Mouse (Mus musculus) heart, embryonic 11.5 days (tissue): ENCODE measurements around the gene Uspl1. TPM values are rescaled to one million over a fixed set of nuclear protein-coding genes. Genes with fewer than 3 reads are reported as not detected.
"Not testable (repeated sequence)": the region's sequence is repeated elsewhere in the genome, so short reads cannot be mapped to it uniquely, and the experiment has no call there.

ENCODE experiments used
- ATAC-seq: fragments of 200-750 bp; cut with Nextera tagmentation; replicated peaks from 2 replicates; pipeline ENCODE4 v1.8.0; 2017; ENCODE audit warnings: moderate library complexity; ENCODE audit not compliant: insufficient number of reproducible peaks, low FRiP score, low TSS enrichment
- H3K27ac ChIP-seq: fragments of 300-500 bp; sonication (generic); 2 replicates; pipeline ENCODE4 v1.5.1; 2014; ENCODE audit warnings: mild to moderate bottlenecking, low read depth, low read length
- H3K27me3 ChIP-seq: fragments of 300-500 bp; sonication (generic); 2 replicates; pipeline ENCODE4 v1.6.1; 2014; ENCODE audit warnings: mild to moderate bottlenecking, low read length, mixed read lengths; ENCODE audit not compliant: control insufficient read depth, insufficient read depth
- H3K36me3 ChIP-seq: fragments of 300-500 bp; sonication (generic); 2 replicates; pipeline ENCODE4 v1.6.1; 2014; ENCODE audit warnings: mild to moderate bottlenecking, low read length, moderate library complexity, mixed read lengths; ENCODE audit not compliant: control insufficient read depth, insufficient read depth
- H3K4me1 ChIP-seq: fragments of 300-500 bp; sonication (generic); 2 replicates; pipeline ENCODE4 v1.6.1; 2014; ENCODE audit warnings: low read length; ENCODE audit not compliant: control insufficient read depth, insufficient read depth
- H3K4me2 ChIP-seq: fragments of 300-500 bp; sonication (generic); 2 replicates; pipeline ENCODE4 v1.6.1; 2014; ENCODE audit warnings: mild to moderate bottlenecking, moderate library complexity
- H3K4me3 ChIP-seq: fragments of 300-500 bp; sonication (generic); 2 replicates; pipeline ENCODE4 v1.5.1; 2014; ENCODE audit warnings: low read depth, low read length
- H3K9ac ChIP-seq: fragments of 300-500 bp; sonication (generic); 2 replicates; pipeline ENCODE4 v1.6.1; 2014; ENCODE audit warnings: mild to moderate bottlenecking, low read depth, low read length, moderate library complexity
- H3K9me3 ChIP-seq: fragments of 300-500 bp; sonication (generic); replicated peaks from 2 replicates; pipeline ENCODE4 v1.6.1; 2016; ENCODE audit warnings: low read length; ENCODE audit not compliant: control insufficient read depth
- WGBS: fragments of 180-500 bp; shearing (Covaris S2); extraction: QIAGEN DNeasy Blood & Tissue Kit; methylation state at CpG from one replicate; pipeline ENCODE4 v1.1.7; 2014; ENCODE audit not compliant: insufficient replicate concordance; 5-methylcytosine and 5-hydroxymethylcytosine counted together
- polyA plus RNA-seq: library from polyadenylated mRNA; unstranded; fragments of >200 nt; fragmentation: Nextera tagmentation; extraction: Ambion mirVana; gene quantifications from 2 replicates; pipeline ENCODE4 v1.2.1, GENCODE M21; 2014

Uspl1 gene
- 40.3 and 42.8 TPM in 2 replicates for polyA plus RNA-seq

GRCm38 (mm10) chr5:149184104-149184843 lies at the start of gene Uspl1, which contains the start of gene Hmgb1:
Gene Uspl1, plus strand, starts transcription at chr5:149184350.
Gene Hmgb1, minus strand, starts transcription at chr5:149184489.
- Histone ChIP-seq H3K4me2 (peak within 1 kb of the TSS; percentile 93), H3K4me3 (peak within 1 kb of the TSS; percentile 83), H3K4me1 (peaks cover 18% of the 10 kb centered on the region), H3K36me3 (peaks cover 4% of the 10 kb centered on the region; the same call in 1 of the 2 replicates), H3K27me3 (no peaks in the 10 kb centered on the region), H3K9ac (peak within 1 kb of the TSS; percentile 92), H3K9me3 (no peaks in the 10 kb centered on the region), H3K27ac (peak within 1 kb of the TSS; percentile 99)
- peak; percentile 97 for ATAC-seq
- under 1% methylated on average over 49 of the region's 59 CpGs for WGBS

- H3K9ac ChIP-seq, result no peak overlapping the region
These were observed 49.2 kb upstream of the Uspl1 start for GRCm38 (mm10) chr5:149134751-149135454.

GRCm38 (mm10) chr5:149135455-149136354 lies 48.4 kb upstream of the Uspl1 start:
- Histone ChIP-seq H3K27me3 (no peaks in the 10 kb centered on the region), H3K36me3 (no peaks in the 10 kb centered on the region), H3K9me3 (no peaks in the 10 kb centered on the region), H3K9ac (no peak overlapping the region), H3K4me1 (peaks cover 11% of the 10 kb centered on the region; the same call in 1 of the 2 replicates), H3K4me3 (no peak overlapping the region), H3K27ac (no peak overlapping the region), H3K4me2 (no peak overlapping the region)
- no peak for ATAC-seq
- 71% methylated on average over 10 of the region's 10 CpGs for WGBS

More at GRCm38 (mm10) chr5:149134751-149135454, 49.2 kb upstream of the Uspl1 start:
- Histone ChIP-seq H3K4me1 (peaks cover 11% of the 10 kb centered on the region; the same call in 1 of the 2 replicates), H3K9me3 (no peaks in the 10 kb centered on the region), H3K36me3 (no peaks in the 10 kb centered on the region), H3K27ac (no peak overlapping the region), H3K4me2 (0 out of 2 replicates have a peak overlapping the region, but pooled peaks have one; percentile 6), H3K27me3 (no peaks in the 10 kb centered on the region), H3K4me3 (no peak overlapping the region)
- WGBS, result 56% methylated on average over 10 of the region's 10 CpGs
- ATAC-seq, result no peak

GRCm38 (mm10) chr5:149136933-149137365 lies 47.2 kb upstream of the Uspl1 start:
- H3K27me3 ChIP-seq, result no peaks in the 10 kb centered on the region
- no peak overlapping the region for H3K4me2 ChIP-seq
- no peaks in the 10 kb centered on the region for H3K9me3 ChIP-seq
- H3K27ac ChIP-seq, result 0 out of 2 replicates have a peak overlapping the region, but pooled peaks have one; percentile 37
- WGBS, result 58% methylated on average over 4 of the region's 4 CpGs
- peak; percentile 39; the same call in 1 of the 2 replicates for ATAC-seq
- H3K4me3 ChIP-seq, result no peak overlapping the region
- H3K4me1 ChIP-seq, result peaks cover 11% of the 10 kb centered on the region; the same call in 1 of the 2 replicates
- H3K36me3 ChIP-seq, result no peaks in the 10 kb centered on the region
- no peak overlapping the region for H3K9ac ChIP-seq

GRCm38 (mm10) chr5:149137447-149137846 lies 46.7 kb upstream of the Uspl1 start:
- Histone ChIP-seq H3K36me3 (no peaks in the 10 kb centered on the region), H3K27ac (0 out of 2 replicates have a peak overlapping the region, but pooled peaks have one; percentile 37), H3K4me3 (no peak overlapping the region), H3K9me3 (no peaks in the 10 kb centered on the region), H3K9ac (no peak overlapping the region), H3K27me3 (no peaks in the 10 kb centered on the region), H3K4me2 (no peak overlapping the region), H3K4me1 (peaks cover 11% of the 10 kb centered on the region; the same call in 1 of the 2 replicates)
- 45% methylated on average over 3 of the region's 3 CpGs for WGBS
- no peak for ATAC-seq

GRCm38 (mm10) chr5:149138087-149138486 lies 46.1 kb upstream of the Uspl1 start:
- not testable (repeated sequence) for H3K27ac ChIP-seq, H3K9ac ChIP-seq, H3K36me3 ChIP-seq, H3K27me3 ChIP-seq, H3K4me2 ChIP-seq, H3K9me3 ChIP-seq, H3K4me3 ChIP-seq, ATAC-seq
- H3K4me1 ChIP-seq, result peaks cover 11% of the 10 kb centered on the region; the same call in 1 of the 2 replicates
- WGBS, result 87% methylated on average over 6 of the region's 6 CpGs

- Histone ChIP-seq H3K4me3 (no peak overlapping the region), H3K9me3 (no peaks in the 10 kb centered on the region), H3K4me2 (no peak overlapping the region), H3K9ac (no peak overlapping the region), H3K4me1 (peaks cover 5% of the 10 kb centered on the region; the same call in 1 of the 2 replicates), H3K27ac (no peak overlapping the region), H3K27me3 (no peaks in the 10 kb centered on the region), H3K36me3 (no peaks in the 10 kb centered on the region)
- ATAC-seq, result no peak
- 54% methylated on average over 9 of the region's 9 CpGs for WGBS
These were observed 43.8 kb upstream of the Uspl1 start for GRCm38 (mm10) chr5:149140336-149140735.

- not testable (repeated sequence) for ATAC-seq, H3K4me2 ChIP-seq, H3K9ac ChIP-seq, H3K4me3 ChIP-seq, H3K9me3 ChIP-seq, H3K27ac ChIP-seq, H3K36me3 ChIP-seq, H3K27me3 ChIP-seq, H3K4me1 ChIP-seq
- 88% methylated on average over 1 of the region's 1 CpGs for WGBS
These were observed 43.0 kb upstream of the Uspl1 start for GRCm38 (mm10) chr5:149141155-149141554.
